Mouse (Mus musculus) erythroblast, embryonic 14.5 days (primary cell): Measurements from ENCODE around the gene Dpyd.

Experiments used
- GATA1 ChIP-seq: IDR thresholded peaks from 2 replicates; pipeline ENCODE4 v1.6.1; 2012; ENCODE audit warnings: low read length, inconsistent platforms, mixed read lengths
- TAL1 ChIP-seq: IDR thresholded peaks from 3 replicates; pipeline ENCODE4 v1.6.1; 2012; ENCODE audit warnings: low read length, inconsistent platforms, mixed read lengths

- TF ChIP-seq GATA1 (no peak), TAL1 (no peak)
Observed at GRCm38 (mm10) chr3:118559936-118560335, 2.0 kb upstream of the Dpyd start.
